Mouse (Mus musculus): ENCODE data around the gene Kit. TPM values are rescaled to one million over a fixed set of nuclear protein-coding genes. Genes with fewer than 3 reads are reported as not detected.
A peak's percentile ranks its signal among the peaks of the same experiment; 100 is the strongest.

Gene Kit
- total RNA-seq (2021) = 1 to 10 TPM in 1 of 2 experiments, under 1 TPM in 1; 0.89 to 1.0 TPM
- long read RNA-seq, experiment 1 = 0 reads
- long read RNA-seq, experiment 2 = 0 reads

DNA sequence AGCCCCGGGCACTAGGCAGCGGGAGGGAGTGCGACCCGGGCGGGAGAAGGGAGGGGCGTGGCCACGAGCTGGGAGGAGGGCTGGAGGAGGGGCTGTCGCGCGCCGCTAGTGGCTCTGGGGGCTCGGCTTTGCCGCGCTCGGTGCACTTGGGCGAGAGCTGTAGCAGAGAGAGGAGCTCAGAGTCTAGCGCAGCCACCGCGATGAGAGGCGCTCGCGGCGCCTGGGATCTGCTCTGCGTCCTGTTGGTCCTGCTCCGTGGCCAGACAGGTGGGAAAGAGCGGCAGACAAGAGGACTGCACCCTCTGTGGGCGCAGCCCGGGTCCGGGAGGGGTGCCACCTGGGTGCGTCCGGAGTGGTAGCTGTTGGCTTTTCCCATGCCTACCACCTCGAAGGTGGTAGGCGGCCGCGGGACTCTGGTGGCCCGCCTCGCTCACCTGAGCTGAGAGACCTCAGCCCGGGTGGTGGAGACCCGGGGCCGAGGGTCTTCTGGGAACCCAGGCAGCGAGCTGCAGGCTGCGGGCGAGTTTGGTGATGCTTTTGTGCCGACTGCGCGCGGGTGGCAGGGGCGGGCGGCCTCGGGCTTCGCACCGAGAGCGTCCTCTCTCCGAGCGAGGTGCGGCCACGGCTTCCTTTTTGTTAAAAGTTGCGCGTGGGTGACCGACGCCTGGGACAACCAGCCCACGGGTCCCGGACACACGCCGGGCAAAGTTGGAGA lies at the start of gene Kit:
Gene Kit, plus strand, starts transcription at position 65 of the 715 bp plus-strand sequence.
- DNase-seq (ENCODE audit: low spot score) = peak; percentile 9

DNA sequence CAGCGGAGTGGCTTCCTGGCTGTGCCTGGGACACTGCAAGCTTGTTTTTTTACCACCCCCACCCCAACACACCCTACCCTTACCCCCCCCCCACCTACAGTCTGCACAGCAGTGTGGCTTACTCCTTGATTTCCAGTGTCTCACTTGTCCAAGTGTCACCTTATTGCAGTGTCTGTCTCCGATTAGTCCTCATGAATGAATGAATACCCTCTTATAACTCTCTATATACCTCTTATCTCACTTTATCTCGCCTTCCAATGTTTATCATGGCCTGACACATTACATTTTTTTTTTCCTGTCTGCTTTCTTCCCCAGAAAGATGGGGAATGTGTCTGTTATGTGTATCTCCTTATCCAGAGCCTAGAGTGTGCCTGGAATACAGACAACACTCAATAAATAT lies 38.6 kb upstream of the Kit start:
- DNase-seq (ENCODE audit: low spot score) = no peak

DNA sequence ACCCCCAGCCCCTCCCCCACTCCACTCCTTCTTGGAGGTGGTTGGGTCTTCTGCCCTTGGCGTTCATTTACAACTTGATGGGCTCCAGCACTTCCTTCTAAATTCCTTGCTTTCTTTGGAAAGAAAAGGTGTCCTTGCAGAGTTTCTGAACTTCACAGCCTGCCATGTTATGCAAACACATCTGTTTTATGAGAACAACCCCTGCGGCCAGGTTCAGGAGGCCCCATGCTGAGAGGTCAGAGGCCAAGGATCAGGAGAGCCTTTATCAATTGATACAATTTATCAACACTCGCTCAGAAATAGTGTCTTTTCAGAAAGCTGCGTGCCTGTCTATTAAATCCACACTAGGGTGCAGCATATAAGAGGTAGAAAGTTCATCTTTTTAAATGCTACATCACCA lies 37.0 kb upstream of the Kit start:
- DNase-seq (ENCODE audit: low spot score) = no peak

DNA sequence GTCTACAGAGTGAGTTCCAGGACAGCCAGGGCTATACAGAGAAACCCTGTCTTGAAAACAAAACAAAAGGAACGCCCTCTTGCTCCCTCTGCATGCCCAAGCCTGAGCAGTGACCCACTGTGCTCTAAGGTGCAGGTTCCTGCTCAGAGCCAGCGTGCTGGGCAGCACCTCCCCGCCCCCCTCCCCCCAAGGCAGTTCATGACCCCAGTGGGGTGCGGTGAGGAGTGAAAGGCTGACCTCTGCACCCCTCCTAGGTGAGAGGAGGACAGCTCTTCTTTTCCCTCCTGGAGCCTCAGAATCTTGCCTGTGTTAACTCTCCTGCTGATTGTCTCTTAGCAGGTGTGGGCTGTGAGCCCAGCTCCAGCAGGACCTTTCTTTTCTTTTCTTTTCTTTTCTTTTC lies 36.3 kb upstream of the Kit start:
- DNase-seq (ENCODE audit: low spot score) = no peak

DNA sequence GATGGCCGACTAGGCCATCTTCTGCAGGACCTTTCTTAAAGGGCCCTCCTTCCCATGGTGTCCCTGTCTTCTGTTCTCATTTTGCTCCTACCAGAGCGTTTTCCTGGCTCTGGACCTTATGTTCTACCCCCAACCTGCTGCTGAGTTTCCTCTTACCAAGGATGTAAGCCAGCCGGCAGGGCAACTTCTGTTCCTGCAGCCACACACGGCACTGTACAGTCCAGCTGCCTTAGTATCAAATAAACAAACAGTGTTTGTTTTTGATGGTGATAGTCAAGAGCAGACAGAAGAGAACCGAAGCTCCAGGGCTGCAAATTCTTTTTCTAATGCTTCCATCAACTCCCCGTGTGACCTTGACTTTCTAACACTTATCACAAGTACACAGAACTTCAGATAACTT lies 35.6 kb upstream of the Kit start:
- no peak for DNase-seq (ENCODE audit: low spot score)

DNA sequence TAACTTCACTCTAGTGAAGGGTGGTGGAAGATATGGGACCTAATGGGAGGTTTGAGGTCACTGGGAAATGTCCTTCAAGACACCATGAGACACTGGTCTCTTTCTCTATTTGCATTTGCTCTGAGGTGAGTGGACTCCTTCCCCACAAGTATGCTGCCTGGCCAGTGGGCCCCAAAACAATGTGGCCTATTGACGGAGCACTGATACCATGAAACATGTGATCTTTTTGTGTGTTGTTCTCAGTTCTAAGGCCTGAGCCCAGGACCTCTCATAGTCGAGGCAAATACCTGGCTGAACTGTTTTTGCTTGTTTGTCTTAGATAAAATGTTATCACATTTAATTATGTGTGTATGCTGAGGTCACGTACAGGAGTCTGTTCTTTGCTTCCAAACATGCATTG lies 31.0 kb upstream of the Kit start:
- DNase-seq (ENCODE audit: low spot score) = no peak

DNA sequence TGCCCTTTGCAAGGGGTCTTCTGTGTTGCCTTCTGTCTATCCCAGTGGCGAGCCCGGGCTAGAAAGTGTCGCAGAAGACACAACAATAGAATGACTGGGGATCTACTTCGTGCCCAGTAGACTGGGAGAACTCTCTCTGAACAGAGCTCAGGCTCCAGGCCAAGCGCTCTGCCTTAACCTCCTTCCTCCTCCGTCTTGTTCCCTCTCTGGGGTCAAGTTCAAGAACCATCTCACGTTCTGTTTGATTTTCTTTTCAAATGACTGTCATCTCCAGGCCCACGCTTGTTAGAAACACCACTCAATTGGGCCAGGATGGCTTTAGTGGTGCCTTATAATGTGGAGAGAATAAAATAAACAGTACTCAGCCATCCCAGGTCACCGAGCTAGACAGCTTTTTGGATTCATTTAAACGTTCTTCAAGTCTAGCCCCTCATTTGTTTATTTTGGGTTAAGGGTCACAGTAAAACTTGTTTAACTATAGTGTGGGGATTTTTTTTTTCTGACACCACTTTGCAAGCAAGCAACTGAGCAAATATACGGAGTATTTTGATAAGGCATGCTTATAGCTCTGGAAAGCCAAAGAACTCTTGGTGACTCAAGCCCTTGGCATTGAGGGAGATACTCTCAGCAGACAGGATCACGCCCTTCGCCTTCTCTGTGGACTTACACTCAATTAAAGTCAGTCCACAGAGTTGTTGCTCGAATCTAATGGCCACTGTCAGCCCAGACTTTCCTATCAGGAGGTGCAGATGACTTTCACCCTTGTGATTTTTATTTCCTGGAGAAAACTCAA lies 30.0 kb upstream of the Kit start:
- no peak for DNase-seq (ENCODE audit: low spot score)

DNA sequence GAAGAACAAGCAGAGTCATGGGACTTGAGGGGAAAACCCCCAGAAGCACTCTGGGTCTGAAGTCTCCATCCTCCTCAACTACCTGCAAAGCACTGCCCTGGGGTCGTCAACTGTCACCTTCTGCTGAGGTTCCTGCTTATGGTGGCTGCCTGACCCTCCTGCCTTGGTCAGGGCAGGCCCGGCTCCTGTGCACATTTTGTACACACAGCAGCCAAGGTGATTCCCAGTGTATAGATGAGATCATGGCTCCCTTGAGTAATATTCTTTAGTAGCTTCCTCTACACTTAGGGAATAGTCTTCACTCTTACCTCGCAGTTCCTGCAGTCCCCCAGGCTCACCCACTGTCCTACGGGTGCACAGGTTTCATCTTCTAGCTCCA lies 29.5 kb upstream of the Kit start:
- DNase-seq (ENCODE audit: low spot score) = no peak

DNA sequence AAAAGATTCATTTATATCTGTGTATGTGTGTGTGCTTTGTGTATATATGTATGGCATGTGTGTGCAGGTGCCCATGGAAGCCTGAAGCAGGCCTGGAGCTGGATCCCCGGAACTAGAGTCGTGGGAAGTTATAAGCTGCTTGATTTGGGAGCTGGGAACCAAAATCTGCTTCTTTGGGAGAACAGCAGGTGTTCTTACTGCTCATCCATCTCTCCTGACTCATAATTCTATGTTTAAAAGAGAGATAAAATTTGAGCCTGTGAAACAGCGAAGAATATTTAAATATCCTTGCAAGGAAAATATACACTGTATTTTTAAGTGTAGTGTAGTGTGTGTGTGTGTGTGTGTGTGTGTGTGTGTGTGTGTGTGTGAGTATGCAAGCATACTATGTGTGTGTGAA lies 21.7 kb upstream of the Kit start:
- no peak for DNase-seq (ENCODE audit: low spot score)

DNA sequence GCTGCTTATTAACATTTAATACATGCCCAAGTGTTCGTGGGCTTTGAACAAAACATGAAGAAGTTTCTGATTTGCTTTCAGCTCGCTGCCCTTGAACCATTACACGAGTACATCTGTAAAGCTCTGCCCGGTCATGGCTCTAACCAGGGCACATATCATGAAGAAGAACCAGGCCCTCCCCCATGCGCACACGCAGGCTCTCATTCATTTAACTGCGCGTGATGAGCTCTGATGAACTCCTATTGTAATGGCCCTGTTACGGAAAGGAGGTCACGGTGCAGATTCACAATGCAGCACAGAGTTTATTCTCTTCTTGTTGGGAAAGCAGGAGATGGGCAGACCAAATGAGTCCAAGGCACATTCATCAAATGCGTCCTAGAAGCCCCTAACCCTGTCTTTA lies 17.1 kb upstream of the Kit start:
- no peak for DNase-seq (ENCODE audit: low spot score)

DNA sequence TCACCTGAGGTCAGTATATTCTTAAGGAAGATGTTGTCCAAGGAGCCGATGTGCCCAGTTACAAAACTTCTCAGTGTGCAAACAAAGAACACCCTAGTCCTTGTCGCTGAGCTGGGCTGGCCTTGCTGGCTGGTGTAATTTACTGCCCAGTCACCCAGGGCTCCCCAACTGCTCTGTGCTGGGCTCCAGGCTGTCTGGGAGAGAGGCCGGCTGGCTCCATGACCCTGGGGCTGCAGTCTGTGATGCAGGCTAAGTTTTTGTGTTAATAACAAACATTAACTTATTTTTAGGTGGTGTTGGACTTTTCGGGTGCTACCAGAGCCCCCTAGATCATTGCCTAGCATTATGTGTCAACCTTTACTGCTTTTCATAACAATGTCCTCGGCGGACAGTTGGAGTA lies 15.4 kb upstream of the Kit start:
- no peak for DNase-seq (ENCODE audit: low spot score)

DNA sequence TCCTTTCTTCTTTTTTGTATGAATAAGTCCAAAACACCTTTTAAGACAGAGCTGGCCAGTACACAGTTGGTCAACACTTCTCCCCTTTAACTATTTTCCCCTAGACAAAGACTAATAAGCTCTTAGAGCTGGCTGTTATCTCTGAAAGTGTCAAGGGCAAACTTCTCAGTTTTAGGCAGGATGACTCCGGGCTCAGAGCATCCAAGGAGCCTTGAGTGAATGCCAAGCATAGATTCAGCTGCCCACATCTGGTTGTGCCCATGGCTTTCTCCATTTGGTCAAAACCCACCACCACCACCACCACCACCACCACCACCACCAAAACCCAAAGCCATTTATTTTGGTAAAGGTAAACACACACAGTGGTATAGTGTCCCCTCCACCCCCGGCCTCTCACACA lies 13.5 kb upstream of the Kit start:
- no peak for DNase-seq (ENCODE audit: low spot score)

DNA sequence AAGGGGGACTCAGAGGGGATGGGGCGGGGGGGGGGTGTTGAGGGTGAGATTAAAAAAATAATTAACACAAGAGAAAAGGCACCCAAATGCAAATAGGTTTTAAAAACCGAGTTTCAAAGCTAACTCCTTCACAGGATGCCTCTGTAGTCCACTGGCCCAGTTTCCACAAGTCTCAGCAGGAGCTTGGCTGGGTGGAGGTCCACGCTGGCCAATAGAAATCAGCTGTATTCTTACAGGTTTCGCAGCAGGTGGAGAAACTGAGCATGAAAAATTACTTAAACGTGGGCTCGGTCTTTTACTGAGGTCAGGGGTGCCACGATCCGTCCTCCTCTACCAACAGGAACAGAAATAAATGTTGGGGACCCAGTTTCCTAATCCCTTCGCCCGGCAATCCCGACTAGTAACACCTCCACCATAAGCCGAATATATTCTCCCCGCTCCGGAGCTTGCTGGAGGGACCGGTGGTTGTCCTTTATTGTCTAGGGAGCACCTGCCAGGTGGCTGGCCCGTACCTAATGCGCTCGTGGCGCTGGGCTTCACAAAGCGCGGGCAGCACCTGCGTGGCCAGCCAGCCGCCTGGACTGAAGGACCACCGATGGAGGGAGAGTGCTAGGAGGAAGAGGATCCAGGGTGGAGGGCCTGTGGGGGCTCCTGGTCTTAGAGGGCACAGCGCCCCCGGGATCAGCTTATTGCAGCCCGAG lies 415 bp upstream of the Kit start:
- no peak for DNase-seq (ENCODE audit: low spot score)

DNA sequence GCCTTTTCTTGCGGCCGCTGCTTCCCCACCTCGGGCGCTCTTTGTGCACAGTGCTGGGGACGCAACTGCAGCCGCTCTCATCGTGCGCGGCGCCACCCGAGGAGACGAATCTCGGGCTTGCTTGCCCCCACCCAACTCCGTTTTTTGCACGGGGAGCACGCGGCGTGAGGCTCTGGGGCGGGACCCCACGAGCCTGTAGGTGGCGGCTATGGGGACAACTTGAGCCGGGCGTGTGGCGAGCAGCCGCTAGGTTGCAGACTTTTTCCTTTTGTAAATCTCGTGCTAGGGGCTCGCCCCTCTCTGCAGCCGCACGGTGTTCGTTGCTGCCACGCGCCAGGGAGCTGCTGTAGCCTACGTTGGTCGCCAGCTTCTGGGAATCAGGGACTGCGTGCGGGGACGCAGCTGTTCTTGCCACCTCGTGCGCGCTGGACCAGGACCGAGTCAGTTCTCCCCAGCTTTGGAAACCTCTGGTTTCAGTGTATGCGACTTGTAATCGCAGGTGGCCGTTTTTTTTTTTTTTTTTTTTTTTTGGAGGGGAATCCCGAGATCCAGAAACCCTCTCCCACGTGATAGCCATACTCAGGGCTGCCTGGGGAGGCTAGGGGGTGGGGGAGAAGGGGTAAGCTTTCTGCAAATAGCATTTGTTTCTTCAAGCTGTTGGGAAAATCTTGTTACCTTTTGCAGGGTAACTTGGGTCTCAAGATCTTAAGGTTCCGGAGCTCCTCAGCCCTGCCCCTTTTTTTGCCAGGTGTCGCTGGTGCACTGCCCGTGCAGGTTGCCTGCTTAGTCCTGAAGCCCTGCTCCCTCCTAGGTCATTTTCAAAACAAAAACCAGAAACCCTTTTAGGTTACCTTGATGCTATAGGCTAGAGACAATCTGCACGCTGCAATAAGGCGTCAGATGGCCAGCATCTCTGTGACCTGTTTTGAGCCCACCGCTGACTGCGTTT lies 1.1 kb downstream of the Kit start:
- DNase-seq (ENCODE audit: low spot score) = no peak

DNA sequence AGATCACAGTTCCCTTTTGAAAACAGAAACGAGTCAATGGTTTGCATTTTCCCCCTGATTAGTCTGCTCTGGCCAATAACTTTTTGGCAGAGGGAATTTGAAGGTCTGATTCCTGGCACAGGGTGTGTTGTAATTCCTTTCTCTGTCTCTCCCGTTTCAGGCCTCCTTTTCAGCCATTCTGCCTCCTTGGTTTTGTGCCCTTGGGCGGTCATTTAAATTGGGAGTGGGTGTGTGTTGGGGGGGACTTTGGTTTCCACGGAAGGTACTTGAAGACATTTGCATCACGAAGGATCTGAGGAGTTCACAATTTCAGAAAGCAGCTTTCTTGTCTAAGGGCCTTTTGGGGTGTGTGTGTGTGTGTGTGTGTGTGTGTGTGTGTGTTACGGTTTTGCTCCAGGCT lies 2.0 kb downstream of the Kit start:
- DNase-seq (ENCODE audit: low spot score) = no peak

DNA sequence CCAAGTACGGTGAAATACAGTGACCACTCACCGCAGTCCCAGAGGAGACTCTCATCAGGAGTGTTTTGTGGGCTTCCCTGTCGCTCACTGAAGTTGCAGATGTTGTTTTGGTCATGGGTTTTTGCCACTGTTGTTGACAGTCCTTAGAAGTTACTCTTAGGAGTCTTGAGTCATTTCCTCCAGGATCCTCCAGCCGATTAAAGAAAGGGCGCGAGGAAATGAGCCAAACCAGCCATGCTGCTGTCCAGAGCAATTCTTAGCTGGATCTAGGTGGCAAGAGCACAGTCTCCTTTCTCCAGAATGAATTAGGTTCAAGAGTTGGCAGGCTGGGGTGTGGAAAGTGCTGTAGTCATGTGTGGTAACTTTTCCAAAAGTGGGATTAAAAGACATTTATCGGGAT lies 3.4 kb downstream of the Kit start:
- DNase-seq (ENCODE audit: low spot score) = no peak

DNA sequence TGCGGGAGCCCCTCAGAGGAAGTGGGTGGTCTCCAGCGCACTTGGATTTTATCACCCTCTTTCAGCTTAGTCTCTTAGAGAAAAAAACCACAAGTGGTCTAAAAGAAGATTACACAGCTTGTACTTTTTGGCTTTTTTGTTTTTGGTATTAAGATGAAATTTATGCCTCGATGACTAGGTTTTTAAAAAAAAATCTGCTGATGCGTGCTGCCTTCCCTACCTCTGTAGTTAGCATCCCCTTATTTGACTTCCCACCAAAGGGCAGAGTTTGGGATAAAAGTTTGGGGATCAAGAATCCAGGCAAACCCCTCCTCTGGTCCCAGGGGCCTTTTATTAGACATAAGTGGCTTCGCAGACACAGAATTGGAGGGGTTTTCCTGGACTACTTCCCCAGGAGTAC lies 4.5 kb downstream of the Kit start:
- no peak for DNase-seq (ENCODE audit: low spot score)

DNA sequence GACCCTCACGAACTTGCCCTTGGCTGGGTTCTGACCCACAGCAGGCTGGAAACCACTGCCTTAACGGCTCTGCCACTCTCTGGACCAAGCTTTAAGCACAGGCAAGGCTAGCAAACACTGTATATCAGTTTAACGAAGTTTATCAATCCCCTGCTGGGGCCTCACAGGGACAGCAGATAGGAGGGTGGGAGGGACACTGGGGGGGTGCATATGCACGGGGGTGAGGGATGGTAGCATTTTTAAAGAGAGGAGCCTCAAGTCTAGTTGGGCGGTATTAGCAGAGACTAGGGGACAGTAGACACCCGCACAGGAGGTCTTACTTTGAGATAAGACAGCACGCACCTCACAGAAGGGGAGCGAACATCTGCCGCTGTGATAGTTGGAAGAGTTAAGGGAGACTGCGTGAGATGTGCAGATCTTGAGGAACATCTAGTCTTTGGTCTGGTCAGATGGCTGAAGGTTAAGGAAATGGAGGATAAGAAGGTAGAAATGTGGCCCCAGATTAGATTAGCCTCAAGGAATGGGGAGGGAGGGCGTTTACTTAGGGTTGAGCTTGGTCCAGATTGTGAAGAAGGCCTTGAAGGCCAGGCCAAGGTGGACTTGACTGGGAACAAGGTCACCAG lies 5.0 kb downstream of the Kit start:
- DNase-seq (ENCODE audit: low spot score) = no peak

DNA sequence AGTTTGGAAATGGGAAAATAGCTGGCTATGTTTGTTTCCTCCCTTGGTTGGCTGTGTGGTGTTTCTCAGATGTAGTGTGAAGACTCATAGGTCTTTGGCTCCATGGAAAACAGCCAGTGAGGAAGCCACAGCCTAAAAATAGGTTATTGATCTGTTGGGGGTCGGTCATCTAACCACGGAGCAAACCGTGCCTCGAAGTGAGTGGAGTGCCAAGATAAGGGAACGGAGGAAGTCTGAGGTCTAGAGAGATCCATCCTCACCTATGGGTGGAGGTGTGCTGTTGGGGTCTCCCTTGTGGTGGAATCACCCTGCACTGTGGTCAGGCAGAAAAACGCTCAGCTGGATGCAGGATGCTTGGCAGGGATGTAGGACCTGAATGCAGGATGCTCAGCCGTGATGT lies 7.2 kb downstream of the Kit start:
- DNase-seq (ENCODE audit: low spot score) = no peak

DNA sequence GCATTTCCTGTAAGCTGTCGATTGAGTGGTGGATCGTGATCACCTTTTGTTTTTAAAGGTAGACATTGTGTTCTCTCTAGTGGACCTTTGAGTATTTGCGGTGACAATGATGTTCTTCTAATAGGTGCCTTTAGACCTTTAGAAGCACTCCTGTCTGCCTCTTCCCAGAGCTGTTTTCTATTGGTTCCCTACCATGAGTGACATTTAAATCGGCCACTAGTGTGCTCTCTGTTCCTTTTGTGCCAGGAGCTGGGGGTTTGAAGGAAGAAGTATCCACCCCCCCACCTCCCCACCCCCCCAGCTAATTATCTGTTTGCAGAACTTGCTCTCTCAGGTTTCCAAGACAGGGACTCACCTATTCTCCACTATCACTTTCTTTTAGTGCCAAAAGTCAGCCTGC lies 13.1 kb downstream of the Kit start:
- DNase-seq (ENCODE audit: low spot score) = no peak
